Mouse (Mus musculus): ENCODE results near the gene Vwa3a. TPM values are rescaled to one million over a fixed set of nuclear protein-coding genes. Genes with fewer than 3 reads are reported as not detected.

Gene Vwa3a
- total RNA-seq, 2 experiments from 2014 or later, result 1.8 to 2.5 TPM

DNA sequence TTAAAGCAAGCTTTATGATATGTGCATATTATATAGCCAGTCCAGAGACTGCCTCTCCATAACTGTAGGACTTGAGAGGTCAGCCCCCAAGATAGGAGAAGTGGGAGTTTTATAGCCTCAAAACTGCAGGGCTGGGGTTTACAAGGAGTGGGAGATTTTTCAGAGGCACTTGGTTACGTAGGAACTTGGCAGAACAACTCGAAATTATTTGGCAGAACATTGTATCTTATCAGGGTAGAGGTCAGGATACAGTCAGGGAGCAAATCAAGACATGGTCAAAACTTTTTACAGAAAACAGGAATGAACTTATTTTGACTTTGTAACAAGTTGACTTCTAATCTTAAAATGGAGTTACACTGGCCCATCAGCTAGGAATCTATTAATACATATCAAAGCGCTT, 6.9 kb downstream of the Vwa3a start:
- no peak for DNase-seq (ENCODE audit: low spot score in 2 of 2)

DNA sequence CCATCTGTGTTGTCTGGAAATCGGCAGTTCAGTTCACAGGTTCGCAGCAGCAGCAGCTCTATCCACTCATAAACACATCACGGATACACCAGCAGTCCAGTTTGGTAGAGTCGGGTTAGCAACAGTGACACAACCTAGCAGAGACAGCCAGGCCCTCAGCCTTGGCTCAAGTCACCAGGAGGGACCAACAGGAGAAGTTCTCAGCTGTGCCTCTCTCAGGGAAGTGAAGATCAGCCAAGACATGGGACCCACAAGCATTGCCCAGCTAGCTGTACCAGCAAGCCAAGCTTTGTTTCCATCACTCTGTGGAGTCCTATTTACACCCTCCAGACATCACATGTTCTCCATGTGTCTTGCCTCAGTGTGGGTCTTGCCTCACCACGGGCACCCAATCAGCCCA, 7.7 kb downstream of the Vwa3a start:
- DNase-seq (ENCODE audit: low spot score in 2 of 2), result no peak

DNA sequence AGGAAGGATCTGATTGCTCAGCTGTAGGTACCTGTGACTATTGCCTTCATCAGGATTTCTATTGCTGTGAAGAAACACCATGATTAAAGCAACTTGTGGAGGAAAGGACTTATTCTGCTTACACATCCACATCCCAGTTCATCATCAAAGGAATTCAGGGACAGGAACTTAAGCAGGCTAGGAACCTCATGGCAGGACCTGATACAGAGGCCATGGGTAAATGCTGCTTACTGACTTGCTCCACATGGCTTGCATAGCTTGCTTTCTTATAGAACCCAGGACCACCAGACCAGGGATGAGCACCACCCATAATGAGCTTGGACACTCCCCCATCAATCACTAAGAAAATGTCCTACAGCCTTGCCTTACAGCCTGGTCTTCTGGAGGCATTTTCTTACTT, 9.4 kb downstream of the Vwa3a start:
- DNase-seq (ENCODE audit: low spot score in 2 of 2), result no peak

DNA sequence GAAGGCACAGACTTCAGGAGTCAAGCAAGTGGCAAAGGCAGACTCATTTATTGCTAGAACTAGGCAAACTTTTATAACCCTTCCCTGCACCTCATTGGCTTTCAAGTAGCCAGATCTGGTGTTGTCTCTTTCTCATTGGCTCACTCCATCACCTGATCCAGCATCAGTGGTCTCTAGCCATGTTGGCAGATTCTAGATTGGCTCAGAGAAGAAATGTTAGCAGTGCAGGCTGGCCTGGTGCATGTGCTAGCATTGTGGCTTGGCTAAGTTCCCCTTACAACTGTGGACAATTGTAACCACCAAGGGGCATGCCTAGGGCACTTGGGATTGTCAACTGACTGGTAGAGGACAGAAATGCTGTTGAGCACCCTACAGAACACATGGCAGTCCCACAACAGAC, 12.2 kb downstream of the Vwa3a start:
- no peak for DNase-seq (ENCODE audit: low spot score in 2 of 2)

DNA sequence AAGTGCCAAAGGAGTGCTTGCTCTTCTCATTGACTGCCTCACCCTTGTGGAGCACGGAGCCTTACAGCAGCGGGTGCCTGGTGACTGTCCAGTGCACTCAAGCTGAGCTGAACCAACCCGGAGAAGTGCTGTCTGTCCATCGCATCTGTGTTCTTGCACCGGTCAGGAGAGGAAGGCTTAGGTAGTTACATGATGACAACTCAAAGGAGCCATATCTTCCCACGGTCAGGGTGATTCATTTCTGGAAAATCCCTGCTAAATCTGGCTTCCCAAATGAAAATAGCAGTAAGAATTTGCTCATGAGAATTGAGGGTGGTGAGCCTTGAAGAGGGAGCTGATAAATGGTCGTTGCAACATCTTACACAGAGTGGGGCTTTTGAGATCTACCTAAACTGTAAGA, 12.8 kb downstream of the Vwa3a start:
- DNase-seq (ENCODE audit: low spot score in 2 of 2), result no peak

DNA sequence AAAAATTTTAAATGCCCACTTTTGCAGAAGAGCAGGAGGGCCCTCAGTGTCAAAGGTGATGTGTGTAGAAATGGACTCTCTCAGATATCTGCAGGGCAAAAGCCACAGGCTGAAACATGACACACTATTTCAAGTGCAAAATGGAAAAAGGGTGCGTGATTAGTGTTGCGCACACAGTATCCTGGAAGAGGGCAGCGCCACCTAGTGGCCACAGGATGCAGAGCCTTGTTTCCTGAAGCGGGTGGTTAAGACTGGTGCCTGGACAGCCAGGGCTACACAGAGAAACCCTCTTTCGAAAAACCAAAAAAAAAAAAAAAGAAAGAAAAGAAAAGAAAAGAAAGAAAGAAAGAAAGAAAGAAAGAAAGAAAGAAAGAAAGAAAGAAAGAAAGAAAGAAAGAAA, 15.6 kb downstream of the Vwa3a start:
- DNase-seq (ENCODE audit: low spot score in 2 of 2), result peak; percentile 44 to 49

DNA sequence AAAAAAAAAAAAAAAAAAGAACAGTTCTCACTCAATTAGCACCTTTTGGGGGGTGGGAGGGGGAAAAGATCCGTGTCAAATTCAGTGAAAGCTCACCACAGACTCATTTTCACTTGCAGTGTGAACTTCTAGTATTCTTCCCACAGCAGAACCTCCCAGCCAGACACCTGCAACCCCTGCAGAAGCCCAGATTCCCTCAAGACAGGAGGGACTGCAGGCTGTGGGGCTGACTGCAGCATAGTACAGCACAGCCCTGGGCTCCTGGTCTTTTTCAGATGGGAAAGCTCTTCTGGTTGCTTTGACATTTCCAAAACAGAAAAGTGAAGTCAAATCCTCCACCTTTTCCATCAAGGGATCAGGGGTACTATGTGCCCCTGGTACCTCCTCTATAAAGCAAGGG, 28.3 kb downstream of the Vwa3a start:
- DNase-seq (ENCODE audit: low spot score in 2 of 2), result no peak

DNA sequence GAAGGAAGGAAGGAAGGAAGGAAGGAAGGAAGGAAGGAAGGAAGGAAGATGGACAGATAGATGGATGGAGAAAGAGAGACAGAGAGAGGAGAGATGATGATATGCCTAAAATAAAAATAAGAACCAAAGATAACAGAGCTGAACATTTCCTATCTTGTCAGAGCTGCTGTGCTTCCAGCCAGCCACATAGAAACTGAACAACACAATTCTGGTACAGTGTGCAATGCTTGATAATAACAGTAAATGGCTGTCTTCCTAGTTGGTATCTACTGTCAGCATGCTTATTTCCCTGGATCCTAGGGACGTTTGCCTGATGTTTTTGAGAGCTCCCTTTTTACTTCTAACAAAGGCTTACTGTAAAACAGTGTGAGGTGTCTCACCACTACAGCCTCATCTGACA, 32.3 kb downstream of the Vwa3a start:
- no peak for DNase-seq (ENCODE audit: low spot score in 2 of 2)

DNA sequence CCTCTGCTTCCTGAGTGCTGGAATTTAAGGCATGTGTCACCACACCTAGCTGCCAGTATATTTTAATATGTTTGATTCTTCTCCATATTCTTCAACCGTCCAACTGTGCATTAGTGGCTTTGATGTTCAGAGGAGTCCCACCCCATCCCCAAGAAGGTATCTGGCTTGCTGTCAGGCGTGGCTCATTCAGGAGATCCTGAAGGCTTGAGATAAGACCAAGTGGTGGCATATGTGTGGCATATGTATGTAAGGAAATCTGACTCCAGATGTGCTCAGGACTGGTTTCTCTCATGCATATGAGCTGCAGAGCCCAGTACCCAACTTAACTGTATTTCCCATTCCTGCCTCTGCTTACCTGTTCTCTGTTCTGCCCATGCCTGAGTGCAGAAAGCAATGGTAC, 38.9 kb downstream of the Vwa3a start:
- DNase-seq (ENCODE audit: low spot score in 2 of 2), result no peak

DNA sequence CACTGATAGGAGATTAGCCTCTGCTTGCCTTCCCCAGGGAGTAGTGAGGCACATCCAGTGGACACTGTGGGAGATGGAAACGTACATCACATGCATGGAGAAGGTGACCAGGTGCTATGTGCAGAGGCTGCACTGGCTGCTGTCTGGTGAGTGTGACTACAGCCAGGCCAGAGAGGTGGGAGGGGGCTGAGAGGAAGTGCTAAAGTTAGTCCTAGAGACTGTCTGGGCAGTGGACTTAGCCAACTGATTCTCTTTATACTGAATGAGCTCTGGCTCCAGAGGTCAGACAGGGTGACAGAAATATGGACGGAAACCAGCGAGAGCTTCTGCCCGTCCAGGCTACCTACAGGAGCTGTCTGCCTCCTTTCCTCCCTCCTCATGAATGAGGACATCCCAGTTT, 56.4 kb downstream of the Vwa3a start:
- DNase-seq (ENCODE audit: low spot score in 2 of 2), result no peak

DNA sequence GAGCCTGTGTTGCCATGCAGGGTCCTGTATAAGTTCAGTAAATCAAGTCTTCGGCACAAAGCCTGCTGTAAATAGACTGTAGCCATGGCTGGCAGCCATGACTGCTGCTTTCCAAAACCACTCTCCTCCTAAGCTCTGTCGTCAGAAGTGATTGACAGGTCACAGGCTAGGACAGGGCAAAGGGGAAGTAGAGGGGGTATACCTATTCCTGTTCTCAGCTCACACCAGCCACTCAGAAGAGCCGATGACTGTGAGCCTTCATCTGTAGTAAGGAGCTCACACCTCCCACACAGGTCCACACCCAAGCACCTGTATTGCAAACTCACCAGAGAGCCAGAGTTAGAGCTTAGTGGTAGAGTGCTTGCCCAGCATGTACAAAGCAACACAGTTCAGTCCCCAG, 57.3 kb downstream of the Vwa3a start:
- no peak for DNase-seq (ENCODE audit: low spot score in 2 of 2)

- no peak for DNase-seq (ENCODE audit: low spot score in 2 of 2)
These were observed 64.2 kb downstream of the Vwa3a start for GRCm38 (mm10) chr7:120803268-120803667.

GRCm38 (mm10) chr7:120809705-120810104, 70.6 kb downstream of the Vwa3a start:
- no peak for DNase-seq (ENCODE audit: low spot score in 2 of 2)

DNA sequence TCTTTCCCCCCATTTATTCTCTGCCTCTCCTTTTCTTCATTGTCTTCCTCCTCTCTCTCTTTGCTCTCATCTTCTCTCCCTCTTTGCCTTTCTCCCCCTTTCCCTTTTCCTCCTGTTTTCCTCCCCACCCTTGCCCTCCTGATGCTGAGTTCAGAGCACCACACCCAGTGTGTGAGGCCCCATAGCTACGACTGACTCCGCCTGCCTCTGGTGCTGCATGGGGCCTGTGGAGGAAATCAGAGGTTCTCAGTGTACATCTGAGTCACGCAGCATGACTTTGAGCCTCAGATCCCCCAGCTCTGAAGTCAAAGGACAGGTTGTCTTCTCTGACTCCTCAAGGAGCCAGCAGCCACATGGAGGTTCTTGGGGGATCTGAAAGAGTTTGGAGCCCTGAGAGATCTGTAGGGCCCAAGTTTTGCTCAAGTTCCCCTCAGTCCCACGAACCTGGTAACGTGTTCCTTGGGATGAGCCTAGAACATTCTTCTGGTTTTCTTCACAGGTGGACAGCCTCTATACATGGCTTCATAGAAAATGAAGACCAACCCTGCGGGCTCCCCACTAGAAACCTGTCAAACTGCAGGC, 72.8 kb downstream of the Vwa3a start, which contains the start of gene Gm5737:
Gene Gm5737 (plus strand): TSS at position 532 of the 582 bp plus-strand sequence.
- no peak for DNase-seq (ENCODE audit: low spot score in 2 of 2)

DNA sequence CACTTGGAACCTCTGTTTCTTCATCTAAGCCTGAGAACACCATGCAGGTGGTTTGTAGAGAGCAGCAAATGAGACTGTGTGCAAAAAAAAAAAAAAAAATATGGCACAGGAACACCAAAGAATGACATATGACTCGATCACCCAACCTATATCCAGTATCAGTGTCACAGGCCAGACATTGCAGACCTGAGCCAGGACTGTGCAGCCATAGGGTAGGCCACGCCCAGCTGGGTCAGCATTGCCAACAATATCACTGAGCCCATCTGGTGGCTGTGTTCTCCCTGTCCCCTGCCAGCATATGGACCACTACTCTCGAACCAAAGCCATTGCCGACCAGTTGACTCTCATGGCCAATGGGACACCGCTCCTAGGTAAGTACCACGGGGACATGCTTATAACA, 78.4 kb downstream of the Vwa3a start:
- no peak for DNase-seq (ENCODE audit: low spot score in 2 of 2)

DNA sequence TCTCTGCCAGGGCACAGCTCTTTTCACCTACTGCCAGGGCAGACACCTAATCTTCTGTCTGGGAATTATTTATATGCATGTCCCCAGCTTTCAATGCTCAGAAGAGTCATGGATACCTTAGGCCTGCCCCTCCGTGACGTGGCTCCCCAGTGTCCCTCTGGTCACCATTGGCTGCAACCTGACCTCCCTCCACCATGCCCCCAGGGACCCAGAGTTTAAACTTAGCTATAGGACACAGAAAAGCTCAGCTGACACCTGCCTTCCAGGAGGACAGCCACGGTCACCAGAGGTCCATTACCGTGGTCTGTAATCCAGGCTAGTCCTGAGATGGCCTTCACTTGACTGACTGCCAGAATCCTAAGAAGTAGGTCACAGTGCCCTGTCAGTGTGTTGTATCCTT, 80.3 kb downstream of the Vwa3a start:
- no peak for DNase-seq (ENCODE audit: low spot score in 2 of 2)

DNA sequence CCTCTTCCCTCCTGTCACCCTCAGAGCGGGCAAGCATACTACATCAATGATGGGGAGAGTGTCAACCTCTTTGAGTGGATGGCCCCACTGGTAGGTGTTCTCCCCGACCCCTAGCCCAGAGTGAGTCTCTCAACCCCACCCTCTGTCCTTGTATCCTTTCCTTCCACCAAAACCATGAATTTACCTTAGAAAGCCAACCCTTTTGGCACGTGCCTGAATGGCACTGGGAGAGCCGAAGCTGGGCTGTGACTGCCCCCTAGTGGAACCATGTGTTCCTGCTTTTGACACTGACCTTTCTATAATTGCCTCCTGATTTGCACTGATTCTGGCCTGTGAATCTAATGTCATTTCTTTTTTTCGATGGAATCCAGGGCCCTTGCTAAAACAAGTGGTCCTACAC, 84.1 kb downstream of the Vwa3a start:
- peak in 1 of 2 experiments; percentile 28 for DNase-seq (ENCODE audit: low spot score in 2 of 2)

- no peak for DNase-seq (ENCODE audit: low spot score in 2 of 2)
These were observed 86.0 kb downstream of the Vwa3a start for GRCm38 (mm10) chr7:120825097-120825496.

- DNase-seq (ENCODE audit: low spot score in 2 of 2), result no peak
These were observed 87.3 kb downstream of the Vwa3a start for GRCm38 (mm10) chr7:120826408-120826807.

GRCm38 (mm10) chr7:120830431-120831381, 91.6 kb downstream of the Vwa3a start:
- DNase-seq (ENCODE audit: low spot score in 2 of 2), result peak in 1 of 2 experiments; percentile 20

DNA sequence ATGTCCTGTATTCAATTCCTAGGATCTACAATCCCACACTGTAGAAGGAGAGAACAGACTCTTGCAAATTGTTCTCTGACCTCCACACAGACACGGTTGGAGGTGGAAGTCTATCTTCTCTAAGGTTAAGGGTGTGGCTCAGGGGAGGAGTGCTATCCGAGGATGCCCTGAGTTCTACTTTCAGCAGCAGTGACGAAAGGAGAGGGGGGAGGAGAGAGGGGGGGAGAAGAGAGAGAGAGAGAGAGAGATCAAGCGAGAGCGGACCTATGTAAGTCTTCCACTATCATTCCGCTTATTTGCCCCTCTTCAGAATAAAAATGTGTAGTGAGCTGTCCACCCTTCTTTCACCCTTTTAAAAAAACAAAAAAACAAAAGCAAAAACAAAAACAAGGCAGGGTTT, 95.3 kb downstream of the Vwa3a start:
- DNase-seq (ENCODE audit: low spot score in 2 of 2), result no peak

DNA sequence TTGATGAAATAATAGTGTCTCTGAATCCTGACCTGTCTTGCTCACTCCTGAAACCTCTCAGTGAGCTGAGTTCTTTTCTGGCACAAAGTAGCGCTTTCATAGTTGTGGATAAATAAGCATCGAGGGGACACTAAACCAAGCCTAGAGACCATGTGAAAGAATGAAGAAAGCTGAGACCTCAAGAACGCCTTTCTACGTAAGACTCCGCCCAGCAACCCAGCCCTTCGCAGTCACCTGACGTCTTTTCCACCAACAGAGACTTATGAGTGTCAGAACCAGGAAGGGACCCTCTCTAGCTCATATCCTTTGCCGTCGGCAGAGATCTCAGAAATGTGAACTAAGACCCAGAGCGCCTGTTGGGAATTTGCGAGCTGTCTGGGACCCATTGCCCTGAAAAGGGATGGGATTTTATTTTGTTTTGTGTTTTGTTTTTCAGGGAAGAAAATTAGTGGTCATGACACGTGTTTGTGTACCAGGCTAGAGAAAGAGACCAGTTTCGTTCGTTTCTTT, 95.8 kb downstream of the Vwa3a start:
- peak in 1 of 2 experiments; percentile 39 for DNase-seq (ENCODE audit: low spot score in 2 of 2)

All from adrenal gland, postnatal 4 days (tissue).